Mouse (Mus musculus) forebrain, embryonic 12.5 days (tissue): ENCODE measurements around the gene Haus4. TPM values are rescaled to one million over a fixed set of nuclear protein-coding genes. Genes with fewer than 3 reads are reported as not detected.
A peak's percentile ranks its signal among the peaks of the same experiment; 100 is the strongest.

ENCODE experiments used
- ATAC-seq: fragments of 200-750 bp; cut with Nextera tagmentation; 2 replicates; pipeline ENCODE4 v1.8.0; 2017; ENCODE audit warnings: moderate TSS enrichment; ENCODE audit not compliant: low FRiP score
- H3K27ac ChIP-seq: fragments of 300-500 bp; sonication (generic); 2 replicates; pipeline ENCODE4 v1.5.1; 2016; ENCODE audit warnings: mild to moderate bottlenecking
- H3K27me3 ChIP-seq: fragments of 300-500 bp; sonication (generic); 2 replicates; pipeline ENCODE4 v1.6.1; 2016; ENCODE audit warnings: mild to moderate bottlenecking
- H3K36me3 ChIP-seq: fragments of 300-500 bp; sonication (generic); replicated peaks from 2 replicates; pipeline ENCODE4 v1.6.1; 2016; ENCODE audit warnings: mild to moderate bottlenecking
- H3K4me1 ChIP-seq: fragments of 300-500 bp; sonication (generic); 2 replicates; pipeline ENCODE4 v1.6.1; 2016
- H3K4me2 ChIP-seq: fragments of 300-500 bp; sonication (generic); 2 replicates; pipeline ENCODE4 v1.6.1; 2016; ENCODE audit warnings: mild to moderate bottlenecking, moderate library complexity
- H3K4me3 ChIP-seq: fragments of 300-500 bp; sonication (generic); replicated peaks from 2 replicates; pipeline ENCODE4 v1.5.1; 2016; ENCODE audit warnings: mild to moderate bottlenecking
- H3K9ac ChIP-seq: fragments of 300-500 bp; sonication (generic); 2 replicates; pipeline ENCODE4 v1.6.1; 2016; ENCODE audit warnings: mild to moderate bottlenecking
- H3K9me3 ChIP-seq: fragments of 300-500 bp; sonication (generic); 2 replicates; pipeline ENCODE4 v1.6.1; 2016
- WGBS: fragments of 180-500 bp; shearing (Covaris S2); methylation state at CpG from one replicate; pipeline ENCODE4 v1.1.7; 2016; 5-methylcytosine and 5-hydroxymethylcytosine counted together
- polyA plus RNA-seq: library from polyadenylated mRNA; unstranded; fragments of >200 nt; fragmentation: Nextera tagmentation; extraction: Ambion mirVana; gene quantifications from 2 replicates; pipeline ENCODE4 v1.2.1, GENCODE M21; 2016

The Haus4 gene
- polyA plus RNA-seq: 43.5 and 47.5 TPM in 2 replicates

- peak within 1 kb of the TSS; percentile 76 for H3K9ac ChIP-seq
- peak within 1 kb of the TSS; percentile 83 for H3K27ac ChIP-seq
- H3K27me3 ChIP-seq: no peaks in the 10 kb centered on the region
- peak within 1 kb of the TSS; percentile 91 for H3K4me2 ChIP-seq
- peaks cover 9% of the 10 kb centered on the region for H3K36me3 ChIP-seq
- H3K9me3 ChIP-seq: no peaks in the 10 kb centered on the region
- H3K4me3 ChIP-seq: peak within 1 kb of the TSS; percentile 58
- peaks cover 11% of the 10 kb centered on the region for H3K4me1 ChIP-seq
- under 1% methylated on average over 76 of the region's 76 CpGs for WGBS
- ATAC-seq: peak; percentile 93
Measured at GRCm38 (mm10) chr14:54553975-54554769, at the start of gene Haus4. Gene Haus4 (minus strand): TSS chr14:54554616.

GRCm38 (mm10) chr14:54603686-54604085 lies 49.3 kb upstream of the Haus4 start:
- peaks cover 29% of the 10 kb centered on the region for H3K4me1 ChIP-seq
- WGBS: 86% methylated on average over 8 of the region's 8 CpGs
- no peaks in the 10 kb centered on the region for H3K27me3 ChIP-seq
- 0 out of 2 replicates have a peak overlapping the region, but pooled peaks have one; percentile 78 for H3K9ac ChIP-seq
- peak overlapping the region; percentile 67 for H3K4me3 ChIP-seq
- H3K36me3 ChIP-seq: no peaks in the 10 kb centered on the region
- H3K27ac ChIP-seq: peak overlapping the region; percentile 92
- H3K9me3 ChIP-seq: no peaks in the 10 kb centered on the region
- no peak for ATAC-seq
- peak overlapping the region; percentile 55 for H3K4me2 ChIP-seq

GRCm38 (mm10) chr14:54603038-54603654 lies 48.7 kb upstream of the Haus4 start:
- Histone ChIP-seq H3K36me3 (no peaks in the 10 kb centered on the region; the same call in 1 of the 2 replicates), H3K4me2 (peak overlapping the region; percentile 55), H3K9ac (peak overlapping the region; percentile 78), H3K4me1 (peaks cover 29% of the 10 kb centered on the region), H3K27me3 (no peaks in the 10 kb centered on the region), H3K9me3 (no peaks in the 10 kb centered on the region), H3K27ac (peak overlapping the region; percentile 92), H3K4me3 (peak overlapping the region; percentile 67)
- peak; percentile 100 for ATAC-seq
- WGBS: under 1% methylated on average over 46 of the region's 46 CpGs

GRCm38 (mm10) chr14:54602613-54603012 lies 48.2 kb upstream of the Haus4 start:
- Histone ChIP-seq H3K36me3 (no peaks in the 10 kb centered on the region; the same call in 1 of the 2 replicates), H3K9me3 (no peaks in the 10 kb centered on the region), H3K4me2 (peak overlapping the region; percentile 55), H3K9ac (peak overlapping the region; percentile 78), H3K4me1 (peaks cover 29% of the 10 kb centered on the region), H3K27me3 (no peaks in the 10 kb centered on the region), H3K4me3 (peak overlapping the region; percentile 67), H3K27ac (peak overlapping the region; percentile 92)
- WGBS: 49% methylated on average over 4 of the region's 4 CpGs
- ATAC-seq: peak; percentile 15; the same call in 1 of the 2 replicates

- Histone ChIP-seq H3K27ac (no peak overlapping the region), H3K9me3 (no peaks in the 10 kb centered on the region), H3K9ac (no peak overlapping the region), H3K36me3 (peaks cover 2% of the 10 kb centered on the region; the same call in 1 of the 2 replicates), H3K4me1 (peaks cover 29% of the 10 kb centered on the region), H3K27me3 (no peaks in the 10 kb centered on the region), H3K4me3 (no peak overlapping the region), H3K4me2 (no peak overlapping the region)
- WGBS: 80% methylated on average over 2 of the region's 2 CpGs
- no peak for ATAC-seq
Measured at GRCm38 (mm10) chr14:54601601-54602000, 47.2 kb upstream of the Haus4 start.

- Histone ChIP-seq H3K27me3 (no peaks in the 10 kb centered on the region), H3K9me3 (no peaks in the 10 kb centered on the region; the same call in 1 of the 2 replicates), H3K9ac (no peak overlapping the region), H3K27ac (no peak overlapping the region), H3K4me1 (no peaks in the 10 kb centered on the region), H3K36me3 (peaks cover 25% of the 10 kb centered on the region), H3K4me3 (no peak overlapping the region), H3K4me2 (no peak overlapping the region)
- no peak for ATAC-seq
- WGBS: 83% methylated on average over 7 of the region's 7 CpGs
Measured at GRCm38 (mm10) chr14:54597084-54597483, 42.7 kb upstream of the Haus4 start.

GRCm38 (mm10) chr14:54594631-54595414 lies 40.4 kb upstream of the Haus4 start:
- 66% methylated on average over 27 of the region's 28 CpGs for WGBS

GRCm38 (mm10) chr14:54594055-54594454 lies 39.6 kb upstream of the Haus4 start:
- Histone ChIP-seq H3K9ac (no peak overlapping the region), H3K4me2 (no peak overlapping the region), H3K4me1 (no peaks in the 10 kb centered on the region), H3K27ac (no peak overlapping the region), H3K27me3 (no peaks in the 10 kb centered on the region), H3K9me3 (no peaks in the 10 kb centered on the region; the same call in 1 of the 2 replicates), H3K4me3 (no peak overlapping the region), H3K36me3 (peaks cover 27% of the 10 kb centered on the region)
- no peak for ATAC-seq
- 95% methylated on average over 3 of the region's 3 CpGs for WGBS

More at GRCm38 (mm10) chr14:54594631-54595414, 40.4 kb upstream of the Haus4 start:
- Histone ChIP-seq H3K9me3 (no peaks in the 10 kb centered on the region; the same call in 1 of the 2 replicates), H3K4me1 (no peaks in the 10 kb centered on the region), H3K27me3 (no peaks in the 10 kb centered on the region), H3K9ac (peak overlapping the region; percentile 30; the same call in 1 of the 2 replicates), H3K4me3 (no peak overlapping the region), H3K4me2 (no peak overlapping the region), H3K27ac (no peak overlapping the region), H3K36me3 (peaks cover 27% of the 10 kb centered on the region)
- ATAC-seq: 0 out of 2 replicates have a peak, but pooled peaks have one; percentile 17

GRCm38 (mm10) chr14:54592319-54592934 lies 38.0 kb upstream of the Haus4 start:
- Histone ChIP-seq H3K9ac (no peak overlapping the region), H3K36me3 (peaks cover 27% of the 10 kb centered on the region), H3K4me2 (no peak overlapping the region), H3K27ac (no peak overlapping the region), H3K4me3 (no peak overlapping the region), H3K4me1 (no peaks in the 10 kb centered on the region), H3K27me3 (no peaks in the 10 kb centered on the region), H3K9me3 (no peaks in the 10 kb centered on the region; the same call in 1 of the 2 replicates)
- 80% methylated on average over 10 of the region's 10 CpGs for WGBS
- no peak for ATAC-seq

GRCm38 (mm10) chr14:54591056-54591455 lies 36.6 kb upstream of the Haus4 start:
- H3K4me1 ChIP-seq: no peaks in the 10 kb centered on the region
- H3K4me2 ChIP-seq: no peak overlapping the region

GRCm38 (mm10) chr14:54583681-54584338 lies 29.4 kb upstream of the Haus4 start:
- Histone ChIP-seq H3K9me3 (no peaks in the 10 kb centered on the region), H3K27me3 (no peaks in the 10 kb centered on the region), H3K4me3 (no peak overlapping the region), H3K4me1 (no peaks in the 10 kb centered on the region), H3K27ac (no peak overlapping the region), H3K4me2 (no peak overlapping the region), H3K9ac (no peak overlapping the region), H3K36me3 (peaks cover 21% of the 10 kb centered on the region; the same call in 1 of the 2 replicates)
- 46% methylated on average over 7 of the region's 7 CpGs for WGBS
- ATAC-seq: peak; percentile 63; the same call in 1 of the 2 replicates

More at GRCm38 (mm10) chr14:54591056-54591455, 36.6 kb upstream of the Haus4 start:
- no peak overlapping the region for H3K9ac ChIP-seq
- H3K27ac ChIP-seq: no peak overlapping the region
- H3K9me3 ChIP-seq: no peaks in the 10 kb centered on the region; the same call in 1 of the 2 replicates
- no peak overlapping the region for H3K4me3 ChIP-seq
- WGBS: 91% methylated on average over 16 of the region's 16 CpGs
- peaks cover 25% of the 10 kb centered on the region for H3K36me3 ChIP-seq
- no peaks in the 10 kb centered on the region for H3K27me3 ChIP-seq
- no peak for ATAC-seq
